Mouse (Mus musculus): ENCODE measurements at regions not wholly inside any gene's neighbourhood (a gene's known extent, or its start where the extent isn't known, plus 50 kb on each side); places are given as distances from the start of the nearest gene placed in this dataset.

DNA sequence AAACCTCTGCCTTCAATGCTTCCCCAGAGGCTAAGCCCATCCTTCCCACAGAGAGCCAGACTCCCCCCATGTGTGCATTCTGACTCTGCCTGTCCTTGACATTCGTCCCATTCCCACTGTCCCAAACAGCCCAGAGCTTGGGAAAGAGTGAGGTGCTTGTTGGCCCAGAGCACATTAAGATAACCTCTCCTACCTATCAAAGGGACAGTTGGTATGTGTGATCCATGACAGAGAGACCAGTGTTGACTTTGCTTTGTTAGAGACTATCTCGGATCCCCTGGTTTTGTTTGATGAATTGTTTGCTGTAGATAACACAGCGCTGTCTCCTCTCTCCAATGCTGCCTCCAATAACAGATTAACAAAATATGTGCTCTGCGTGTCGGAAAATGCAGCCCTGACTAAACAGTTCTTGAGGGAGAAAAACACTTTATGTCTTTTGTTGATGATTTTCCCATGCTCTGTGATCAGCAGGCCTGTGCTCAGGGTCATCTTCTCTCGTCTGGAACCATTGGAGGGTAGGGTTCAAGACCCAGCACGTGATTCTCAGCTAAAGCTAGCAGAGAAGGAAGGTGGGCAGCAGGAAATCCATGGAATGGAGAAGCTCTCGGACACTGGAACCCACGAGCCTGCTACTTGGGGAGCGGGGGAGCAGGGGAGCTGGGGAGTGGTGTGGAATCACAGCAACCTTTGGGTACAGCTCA lies 217.2 kb upstream of the Clint1 start:
- intact Hi-C loops (cut with DNase I), result no loop called here
- no peak for DNase-seq

DNA sequence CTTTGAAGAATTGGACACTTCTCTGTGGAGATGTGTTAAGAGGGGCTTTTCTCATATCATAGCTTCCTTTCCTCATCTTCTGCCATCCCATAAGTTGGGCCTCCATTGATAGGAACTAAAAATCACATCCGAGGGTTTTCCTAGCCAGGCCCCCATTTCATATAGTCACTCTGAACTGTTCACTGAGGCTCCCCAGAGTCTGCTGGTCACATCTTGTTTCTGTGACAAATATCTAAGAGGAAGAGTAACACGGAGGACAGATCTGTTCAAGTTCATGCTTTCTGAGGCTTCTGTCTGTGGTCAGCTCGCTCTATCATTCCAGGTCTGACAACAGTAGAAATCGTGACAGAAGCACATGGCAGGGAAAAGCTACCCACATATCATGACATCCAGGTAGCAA lies 216.0 kb upstream of the Clint1 start:
- intact Hi-C loops (cut with DNase I), result no loop called here

DNA sequence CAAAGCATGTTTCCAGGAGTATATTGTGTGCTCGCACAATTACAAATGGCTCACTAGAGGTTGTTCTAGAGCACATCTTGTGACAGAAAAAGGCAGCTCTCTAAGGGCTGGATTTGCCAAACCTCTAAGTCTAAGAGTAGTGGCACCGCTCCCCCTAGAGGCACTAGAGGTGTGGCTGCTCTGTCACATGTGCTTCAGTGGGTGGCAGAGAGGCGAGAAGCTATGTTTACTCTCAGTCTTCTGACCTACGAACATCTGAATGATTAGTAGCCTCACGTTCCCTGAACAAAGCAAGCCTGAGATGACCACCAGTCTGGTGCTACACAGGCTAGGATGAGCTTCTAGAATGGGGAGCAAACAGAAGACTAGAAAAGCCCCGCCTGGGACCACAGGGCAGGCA lies 212.6 kb upstream of the Clint1 start:
- DNase-seq, result no peak
- intact Hi-C loops (cut with DNase I), result no loop called here

More for the DNA sequence above, 216.0 kb upstream of the Clint1 start:
- no peak for DNase-seq

DNA sequence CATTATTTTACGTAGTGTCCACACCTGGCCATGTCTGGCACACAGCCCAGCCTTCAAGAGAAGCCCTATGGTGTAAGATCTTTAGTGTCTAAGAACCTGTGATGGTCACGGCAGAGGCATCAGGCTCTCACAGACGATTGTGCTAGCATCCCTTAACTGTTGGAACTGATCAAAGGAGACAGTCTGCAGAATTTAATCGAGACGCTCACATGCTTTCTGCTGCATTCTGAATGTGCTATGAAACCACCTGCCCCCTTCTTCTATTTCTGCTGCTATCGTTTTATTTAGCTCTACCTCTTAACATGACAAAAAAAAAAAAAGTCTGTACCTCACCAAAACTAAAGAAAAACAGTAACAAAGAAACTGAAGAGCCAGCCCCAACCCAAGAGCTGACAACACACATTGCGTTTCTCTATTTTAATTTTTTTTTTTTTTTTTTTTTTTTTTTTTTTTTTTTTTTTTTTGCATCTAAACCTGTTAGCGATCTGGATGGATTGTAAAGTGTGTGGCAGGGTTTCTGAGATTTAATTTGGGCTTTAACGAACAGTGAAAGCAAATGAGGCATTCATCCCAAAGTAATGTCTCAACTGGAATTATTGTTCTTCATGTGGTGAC lies 209.6 kb upstream of the Clint1 start:
- intact Hi-C loops (cut with DNase I), result no loop called here
- no peak for DNase-seq

DNA sequence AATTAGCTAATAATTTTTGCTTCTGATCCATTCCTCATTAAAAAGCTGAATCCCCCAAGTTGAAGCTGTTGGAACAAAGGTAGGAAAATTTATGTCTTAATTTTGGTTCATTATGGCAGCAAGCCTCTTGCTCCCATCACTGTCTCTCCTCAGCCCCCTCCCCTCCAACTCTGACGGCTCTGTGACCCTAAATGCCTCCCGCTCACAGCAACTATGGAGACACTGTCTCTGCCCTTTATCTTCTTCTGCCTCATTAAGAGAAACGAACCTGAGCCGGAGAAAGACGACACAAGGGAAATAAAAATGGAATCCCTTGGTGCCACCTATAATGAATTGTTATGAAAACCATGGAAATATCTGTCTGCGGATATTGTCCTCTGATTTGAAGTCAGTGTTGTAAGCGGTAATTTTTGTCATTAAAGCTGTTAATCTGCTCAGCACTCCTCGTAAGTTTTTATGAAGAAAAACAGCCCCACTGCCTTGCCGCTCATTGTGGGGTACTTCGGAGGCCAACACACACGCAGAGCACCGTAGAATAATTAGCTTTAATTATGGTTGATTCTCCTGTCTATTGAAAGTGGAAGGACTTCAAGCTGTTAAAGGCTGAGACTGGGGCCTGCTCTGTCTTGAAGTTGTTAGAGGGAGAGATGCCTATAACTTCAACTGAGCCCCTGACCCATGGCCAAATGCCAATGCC lies 208.1 kb upstream of the Clint1 start:
- intact Hi-C loops (cut with DNase I), result no loop called here
- DNase-seq, result no peak

DNA sequence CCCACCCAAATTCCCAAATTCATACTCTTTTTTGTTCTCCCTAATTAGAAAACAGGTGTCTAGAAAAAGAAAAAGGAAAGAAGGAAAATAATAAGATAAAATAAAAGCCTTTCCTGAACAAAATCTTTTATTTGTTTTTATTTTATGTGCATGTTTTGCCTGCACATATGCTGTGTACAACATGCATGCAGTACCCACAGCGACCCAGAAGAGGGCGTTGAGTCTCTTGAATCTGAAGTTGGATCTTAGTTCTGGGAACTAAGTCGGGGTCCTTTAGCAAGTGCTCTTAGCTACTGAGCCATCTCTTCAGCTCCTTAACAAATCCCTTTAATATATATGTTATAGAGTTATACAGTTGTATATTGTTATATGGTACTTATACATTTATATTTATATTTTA lies 206.0 kb upstream of the Clint1 start:
- no peak for DNase-seq
- intact Hi-C loops (cut with DNase I), result no loop called here

DNA sequence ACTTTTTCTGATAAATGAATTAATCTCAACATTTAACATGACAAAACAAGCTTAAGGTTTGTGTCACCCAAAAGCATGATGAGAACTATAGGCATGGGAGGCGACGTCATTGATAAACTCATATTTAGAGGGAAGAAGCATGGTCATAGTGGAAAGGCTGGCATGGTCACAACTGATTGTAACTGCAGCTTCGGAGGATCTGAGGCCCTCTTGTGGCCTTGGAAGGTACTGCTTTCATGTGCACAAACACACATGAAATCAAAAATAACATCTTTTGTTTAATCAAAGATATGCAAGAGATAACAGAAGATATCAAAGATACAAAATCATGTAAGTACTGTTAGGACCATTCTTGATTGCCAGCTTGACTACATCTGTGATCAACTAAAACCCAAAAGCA lies 204.0 kb upstream of the Clint1 start:
- peak in 1 of 2 experiments; percentile 12 for DNase-seq
- intact Hi-C loops (cut with DNase I), result no loop called here

DNA sequence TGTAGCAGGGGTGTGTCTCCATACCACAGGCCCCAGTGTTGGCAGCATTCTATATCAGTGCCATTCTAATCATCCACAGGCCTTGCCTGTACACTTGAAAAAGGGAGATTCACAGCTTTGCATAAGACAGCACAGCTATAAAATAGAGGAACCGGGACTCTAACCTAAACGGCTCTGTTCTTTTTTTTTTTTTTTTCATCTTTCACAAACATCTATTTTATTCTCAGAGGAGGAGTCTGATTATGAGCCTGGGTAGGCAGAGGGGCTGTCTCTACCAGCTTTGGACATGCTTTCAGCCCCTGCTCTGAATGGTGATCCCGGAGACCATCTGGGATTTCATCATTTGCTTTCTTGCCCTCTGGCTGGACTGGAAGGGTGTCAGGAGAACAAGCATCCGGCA lies 195.6 kb upstream of the Clint1 start:
- intact Hi-C loops (cut with DNase I), result no loop called here
- DNase-seq, result no peak

DNA sequence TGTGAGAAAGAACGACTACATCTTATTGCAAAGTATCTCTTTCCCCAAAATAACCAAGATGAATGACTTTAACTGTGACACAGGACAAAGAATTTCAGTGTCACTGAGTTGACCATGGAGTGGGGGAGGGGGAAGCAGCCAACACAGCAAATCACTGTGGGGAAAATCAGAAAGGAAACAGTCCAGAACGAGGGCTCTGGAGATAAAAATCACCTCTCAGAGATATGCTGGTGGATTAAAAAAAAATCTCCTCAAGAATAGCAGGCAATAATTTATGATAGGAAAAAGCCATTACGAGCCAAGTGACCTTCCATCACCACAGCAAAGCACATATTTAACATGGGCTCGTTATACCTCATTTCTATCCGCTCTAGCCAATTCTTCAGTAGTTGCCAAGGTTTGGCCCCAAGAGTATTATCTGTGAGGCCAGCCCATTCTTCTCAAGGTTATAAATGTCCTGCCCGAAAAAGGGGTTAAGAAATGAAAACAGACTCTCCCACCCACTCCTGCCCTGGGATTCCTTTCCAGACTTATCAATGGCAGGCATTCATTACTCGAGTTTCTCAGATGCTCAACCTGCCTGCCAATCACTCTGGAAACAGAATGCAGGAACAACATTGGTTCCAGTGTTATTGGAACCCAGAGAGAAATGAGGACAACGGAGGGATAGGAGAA lies 181.6 kb upstream of the Clint1 start:
- no peak for DNase-seq
- intact Hi-C loops (cut with DNase I), result no loop called here

DNA sequence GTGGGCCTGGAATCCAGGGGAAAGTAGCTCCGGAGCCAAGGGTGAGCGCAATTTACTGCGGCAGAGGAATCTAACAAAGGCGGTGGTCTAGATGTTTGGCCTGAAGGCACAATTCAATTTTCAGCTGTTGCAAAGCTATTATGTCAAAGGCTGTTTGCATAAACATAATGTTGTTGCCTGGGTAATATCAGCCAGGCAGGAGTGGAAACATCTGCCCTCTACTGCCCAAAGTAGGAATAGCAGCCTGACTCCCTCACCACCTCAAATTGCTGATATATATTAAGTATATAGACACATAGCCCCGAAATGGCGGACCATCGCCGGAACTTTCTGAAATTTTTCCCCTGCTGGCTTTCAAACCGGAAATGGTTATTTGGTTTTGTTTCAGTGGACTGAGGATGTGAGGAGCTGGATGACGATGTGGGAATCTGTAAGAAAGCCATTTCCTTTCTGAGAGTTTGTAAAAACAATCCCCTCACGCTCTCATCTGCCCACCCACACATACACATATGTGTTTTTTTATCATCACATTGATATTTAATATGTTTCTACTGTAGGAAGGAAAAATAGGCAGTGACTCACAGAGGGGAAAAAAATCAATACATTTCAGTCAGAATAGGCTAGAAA lies 173.1 kb upstream of the Clint1 start:
- DNase-seq, result peak; percentile 79 to 83
- intact Hi-C loops (cut with DNase I), result loop anchor here (2.0 to 5.0 kb wide), 4 partner anchors 136 to 1092 kb away; no protein-coding TSS in a partner anchor

DNA sequence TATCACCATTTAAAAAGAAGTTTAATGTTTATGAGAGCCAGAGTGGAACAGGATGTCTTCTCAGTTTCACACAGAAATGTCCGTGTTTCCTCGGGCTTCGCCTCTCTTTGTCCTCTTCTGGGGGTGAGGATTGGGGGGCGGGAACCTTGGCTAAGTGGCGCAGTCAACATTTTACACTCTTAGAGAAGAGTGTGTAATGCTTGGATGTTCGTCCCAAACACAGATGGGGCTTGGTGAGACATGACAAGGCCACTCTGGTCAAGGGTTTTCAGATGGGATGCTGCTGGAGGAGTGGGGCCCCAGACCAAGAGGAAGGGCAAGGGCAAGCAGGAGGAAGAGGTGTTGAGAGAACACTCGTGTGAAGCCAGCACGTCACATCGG lies 172.6 kb upstream of the Clint1 start:
- intact Hi-C loops (cut with DNase I), result loop anchor here (2.0 to 5.0 kb wide), 4 partner anchors 137 to 1092 kb away; no protein-coding TSS in a partner anchor

DNA sequence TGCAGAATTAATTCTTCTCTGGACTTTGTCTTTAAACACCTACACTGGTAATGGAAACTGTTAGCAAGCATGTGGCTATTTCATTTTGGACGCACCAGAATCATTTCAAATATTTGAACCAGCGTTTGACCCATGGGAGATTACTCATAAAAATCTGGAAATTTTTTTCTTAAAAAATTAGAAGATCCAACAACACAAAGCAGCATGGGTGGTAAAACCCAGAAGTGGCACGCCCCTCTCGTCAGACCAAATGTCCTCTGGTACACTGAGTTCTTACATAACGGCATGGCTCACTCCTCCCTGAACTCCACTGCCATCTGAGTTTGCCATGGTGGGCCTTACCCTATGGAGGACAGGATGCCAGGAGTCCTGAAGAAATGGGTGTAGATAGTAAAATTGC lies 166.3 kb upstream of the Clint1 start:
- intact Hi-C loops (cut with DNase I), result no loop called here
- DNase-seq, result peak in 1 of 2 experiments; percentile 15

More for the DNA sequence above, 172.6 kb upstream of the Clint1 start:
- DNase-seq, result no peak

DNA sequence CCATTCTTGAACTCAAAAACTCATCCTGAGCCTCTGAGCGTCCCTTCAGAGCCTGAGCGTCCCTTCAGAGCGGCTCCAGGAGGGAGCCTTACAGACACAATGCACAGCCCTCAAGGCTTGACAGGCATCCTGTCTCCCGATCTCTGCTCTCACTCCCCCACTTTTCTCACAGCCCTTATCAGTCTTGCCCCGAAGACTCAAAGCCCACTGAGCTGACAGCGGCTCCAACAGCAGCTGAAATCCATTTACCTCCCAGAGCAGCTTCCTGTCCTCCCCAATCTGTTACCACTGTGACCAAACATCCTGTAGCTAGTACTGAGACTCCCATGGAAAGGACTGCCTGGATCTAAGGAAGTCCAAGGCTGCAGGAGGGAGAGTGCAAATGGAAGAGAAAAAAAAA lies 158.6 kb upstream of the Clint1 start:
- intact Hi-C loops (cut with DNase I), result no loop called here
- DNase-seq, result no peak

DNA sequence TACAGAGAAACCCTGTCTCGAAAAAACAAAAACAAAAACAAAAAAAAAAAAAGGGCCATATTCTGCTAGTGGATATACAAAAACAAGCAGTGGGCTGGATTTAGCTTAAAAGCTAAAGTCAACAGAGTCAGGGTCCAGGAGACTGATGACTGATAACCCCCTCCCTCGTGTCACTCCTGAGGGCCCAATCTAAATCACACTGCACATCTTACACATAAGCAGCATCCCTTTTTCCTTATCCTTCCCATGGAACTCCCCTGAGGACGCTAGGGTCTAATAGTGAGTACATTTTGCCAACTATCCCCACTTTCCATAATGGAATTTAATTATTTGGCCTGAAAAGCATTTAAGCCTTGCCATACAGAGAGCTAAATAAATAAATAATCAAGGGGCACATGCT lies 150.3 kb upstream of the Clint1 start:
- DNase-seq, result no peak
- intact Hi-C loops (cut with DNase I), result no loop called here

DNA sequence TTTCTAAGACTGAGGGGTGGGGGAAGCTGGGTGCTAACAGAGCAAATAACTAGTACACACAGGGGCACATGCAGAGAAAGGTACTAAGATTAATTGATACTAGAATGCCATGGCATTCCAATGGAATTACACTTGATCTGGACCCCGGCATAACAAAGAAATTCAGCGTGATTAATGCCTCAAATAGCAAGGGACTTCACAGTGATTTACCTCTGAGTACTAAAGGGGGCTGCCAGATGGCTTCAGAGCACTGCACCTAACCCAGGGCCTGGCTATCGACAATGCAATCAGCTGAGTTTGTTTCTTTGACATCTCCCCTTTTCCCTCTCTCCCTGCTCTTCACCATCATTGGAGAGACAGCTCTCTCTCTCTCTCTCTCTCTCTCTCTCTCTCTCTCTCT lies 148.9 kb upstream of the Clint1 start:
- intact Hi-C loops (cut with DNase I), result no loop called here
- no peak for DNase-seq

DNA sequence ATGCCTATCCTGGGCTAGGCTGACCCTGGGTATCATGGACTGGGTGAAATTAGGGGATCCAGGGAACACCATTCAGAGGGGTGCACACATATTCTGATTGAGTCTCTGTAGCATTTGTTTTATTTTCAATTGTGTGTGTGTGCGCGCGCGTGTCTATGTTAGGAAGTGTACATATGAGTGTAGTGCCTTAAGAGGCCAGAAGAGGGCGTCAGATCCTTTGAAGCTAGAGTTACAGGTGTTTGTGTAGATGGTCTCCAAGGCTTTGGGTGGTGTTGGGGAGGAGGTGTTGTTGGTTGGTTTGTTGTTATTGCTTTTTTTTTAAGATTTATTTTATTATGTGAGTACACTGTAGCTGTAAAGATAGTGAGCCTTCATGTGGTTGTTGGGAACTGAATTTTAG lies 147.4 kb upstream of the Clint1 start:
- intact Hi-C loops (cut with DNase I), result no loop called here
- DNase-seq, result no peak

DNA sequence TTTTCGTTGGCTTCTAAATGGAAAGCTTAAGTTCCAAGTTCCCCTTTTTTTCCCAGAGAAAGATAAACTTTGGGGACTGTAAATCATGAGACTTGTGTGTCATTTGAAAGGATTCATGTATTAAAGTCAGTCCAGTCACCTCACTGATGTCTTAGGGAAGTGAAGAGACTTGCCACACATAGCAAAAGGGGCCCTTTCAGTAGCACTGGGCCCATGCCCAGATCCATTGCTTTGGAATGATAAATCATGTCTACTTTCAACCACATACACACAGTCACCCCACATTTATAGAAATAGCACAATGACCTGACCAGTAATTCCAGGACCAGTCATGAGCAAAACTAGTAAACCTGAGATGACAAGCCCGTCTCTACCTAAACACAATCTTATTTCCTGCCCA lies 133.2 kb upstream of the Clint1 start:
- no peak for DNase-seq
- intact Hi-C loops (cut with DNase I), result loop anchor here (1.0 kb wide), 1 partner anchor 47 kb away; no protein-coding TSS in a partner anchor

DNA sequence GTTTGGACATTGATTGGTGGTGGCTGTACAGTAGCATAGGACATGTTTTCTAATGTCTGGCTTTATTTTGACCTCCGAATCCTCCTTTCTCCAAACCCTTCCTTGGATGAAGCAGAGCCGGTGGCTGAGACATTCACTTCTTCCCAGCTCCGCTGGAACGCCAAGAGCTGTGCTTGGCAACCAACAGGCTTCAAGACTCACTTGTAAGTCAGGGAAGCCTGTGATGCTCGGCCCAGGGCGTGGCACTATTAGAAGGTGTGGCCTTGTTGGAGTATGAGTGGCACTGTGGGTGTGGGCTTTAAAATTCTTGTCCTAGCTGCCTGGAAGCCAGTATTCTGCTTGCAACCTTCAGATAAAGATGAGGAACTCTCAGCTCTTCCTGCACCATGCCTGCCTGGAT lies 132.0 kb upstream of the Clint1 start:
- intact Hi-C loops (cut with DNase I), result no loop called here
- no peak for DNase-seq

DNA sequence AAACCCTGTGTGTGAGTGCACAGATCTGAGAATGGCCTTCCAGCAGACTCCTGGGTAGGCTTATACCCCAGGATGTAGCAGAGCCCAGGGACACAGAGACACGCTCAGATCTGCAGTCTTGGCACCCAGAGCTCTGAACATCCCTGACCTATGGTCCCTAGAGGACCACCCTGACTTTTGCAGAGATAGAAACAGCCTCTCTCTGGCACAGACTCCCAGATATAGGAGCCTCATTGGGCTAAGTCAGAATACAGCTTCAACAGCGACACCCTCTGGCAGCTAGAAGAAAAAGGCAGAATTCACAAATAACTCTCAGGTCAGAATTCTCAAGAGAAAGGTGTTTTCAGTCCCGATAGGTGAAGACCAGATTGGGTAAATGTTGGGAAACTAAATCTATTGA lies 115.3 kb upstream of the Clint1 start:
- intact Hi-C loops (cut with DNase I), result loop anchor here (10.0 kb wide), 2 partner anchors 202 to 1152 kb away; no protein-coding TSS in a partner anchor
- DNase-seq, result peak; percentile 14

DNA sequence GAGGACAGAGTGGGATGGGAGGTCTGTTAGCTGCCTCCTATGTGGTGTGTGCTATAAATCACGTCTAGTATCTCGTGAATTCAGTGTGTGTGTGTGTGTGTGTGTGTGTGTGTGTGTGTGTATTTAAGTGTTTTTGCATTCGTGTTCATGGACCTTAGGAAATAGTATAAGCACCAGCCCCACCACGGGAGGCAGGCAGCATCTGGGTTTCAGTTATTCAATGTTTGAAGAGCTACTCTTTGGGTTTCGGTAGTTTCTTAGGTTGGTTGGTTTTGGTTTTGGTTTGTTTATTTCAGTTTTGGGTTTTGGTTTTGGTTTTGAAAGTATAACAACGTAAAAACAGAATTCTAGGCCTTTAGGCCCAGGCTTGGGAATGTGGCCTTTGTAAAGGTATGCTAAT lies 113.5 kb upstream of the Clint1 start:
- DNase-seq, result no peak
- intact Hi-C loops (cut with DNase I), result loop anchor here (10.0 kb wide), 2 partner anchors 204 to 1154 kb away; no protein-coding TSS in a partner anchor

DNA sequence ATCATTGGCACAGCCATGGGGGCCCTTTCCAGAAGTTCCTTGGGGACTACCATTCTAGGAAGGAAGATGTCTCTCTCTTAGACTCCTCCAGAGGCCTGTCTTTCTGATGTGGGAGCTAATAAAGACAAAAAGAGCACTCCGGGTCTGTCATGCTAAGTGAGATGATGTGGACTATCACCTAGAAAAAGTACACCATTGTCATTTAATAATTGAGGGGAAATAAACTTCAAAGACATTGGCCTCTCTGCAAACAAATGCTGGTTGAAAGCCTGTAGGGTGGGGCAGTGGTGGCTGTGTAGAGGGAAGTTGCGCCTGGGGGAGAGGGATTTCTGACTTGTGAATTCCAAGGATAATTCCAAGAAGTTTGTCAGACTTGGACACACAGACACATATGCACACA lies 105.9 kb upstream of the Clint1 start:
- no peak for DNase-seq
- intact Hi-C loops (cut with DNase I), result no loop called here

Measured in heart, postnatal 36 days (tissue).